In the genomic region with DNA sequence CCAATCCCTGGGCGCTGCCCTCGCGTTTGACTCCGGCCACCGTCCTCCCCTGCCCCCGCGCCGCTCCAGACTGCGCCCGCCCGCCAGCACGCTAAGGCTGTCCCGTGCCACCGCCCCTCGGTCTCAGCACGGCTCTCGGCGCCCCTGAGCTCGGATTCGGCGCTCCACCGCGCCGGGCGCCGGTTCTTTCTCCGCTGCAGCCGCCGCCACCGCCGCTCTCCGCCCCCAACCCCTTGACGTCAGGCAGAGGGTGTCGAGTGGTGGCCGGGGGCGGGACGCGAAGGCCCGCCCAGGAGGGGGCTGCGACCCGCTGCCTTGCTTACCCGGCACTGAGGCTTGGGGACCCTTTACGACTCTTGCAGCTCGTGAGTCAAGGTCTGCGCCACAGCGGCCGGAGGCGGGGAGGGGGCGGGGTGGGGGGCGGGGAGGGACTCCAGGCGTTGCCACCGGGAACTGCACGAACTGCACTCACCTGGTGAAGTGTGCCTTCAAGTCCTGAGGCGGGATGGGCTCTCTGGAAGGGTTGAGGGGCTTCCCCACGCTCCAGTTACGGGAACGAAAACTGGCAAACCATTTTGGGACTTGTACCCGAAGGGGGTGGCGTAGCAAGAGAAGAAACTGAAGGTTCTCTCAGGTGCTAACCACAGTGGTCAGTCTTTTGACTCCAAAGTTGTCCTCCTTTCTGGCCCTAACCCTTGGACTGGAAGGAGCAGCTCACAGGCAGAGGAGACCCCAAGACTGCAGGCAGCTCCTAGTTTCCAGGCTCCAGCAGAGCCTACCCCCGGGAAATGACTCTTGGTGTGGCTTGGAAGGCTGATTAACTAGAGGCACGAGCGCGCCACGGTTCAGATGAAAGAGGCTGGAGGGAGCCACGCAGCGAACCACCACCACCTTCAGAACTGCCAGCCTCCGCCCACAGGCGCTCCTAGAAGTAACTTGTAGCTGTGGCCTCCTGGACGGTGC, we compare ENCODE assay signal across 7 mouse cellular contexts. TPM values are rescaled to one million over a fixed set of nuclear protein-coding genes. Genes with fewer than 3 reads are reported as not detected.
DNase-seq lines count a peak whose midpoint lies in the region; ATAC-seq and TF ChIP-seq lines count a peak whose summit lies in the region.

A gene (minus strand): TSS at position 319 of the 963 bp plus-strand sequence.

- peak within 1 kb of the TSS; percentile 97 for H3K9ac ChIP-seq in midbrain, embryonic 11.5 days (ENCODE audit: low read length)

- TF ChIP-seq CTCF in spleen, adult 2 months (IDR thresholded peaks at IDR 0.05; ENCODE audit: extremely low read depth, insufficient read depth, insufficient read length, insufficient replicate concordance): no peak

- peak; percentile 82 to 84 for DNase-seq in cerebellum, postnatal 25 days
- DNase-seq in gastrocnemius, postnatal 10 days: peak; percentile 75
- DNase-seq in induced T-regulatory cell, adult 2 months (ENCODE audit: low read depth): peak; percentile 82
- peak; percentile 74 to 84 for DNase-seq in left cerebral cortex, postnatal 36 days (ENCODE audit: low spot score in 2 of 2)
- DNase-seq in midbrain, embryonic 11.5 days (ENCODE audit: low spot score, missing footprints): peak; percentile 95
- DNase-seq in spleen, adult 2 months (ENCODE audit: low read depth in 1 of 2, low spot score in 2 of 2): peak in 1 of 2 experiments; percentile 34

- peak; percentile 44 for ATAC-seq in activated CD4-positive, CD25-positive, alpha-beta regulatory T cell, adult 4 months
- peak; percentile 71 for ATAC-seq in midbrain, embryonic 11.5 days (ENCODE audit: low FRiP score)

- no peaks in the 10 kb centered on the region for H3K9me3 ChIP-seq in midbrain, embryonic 11.5 days (ENCODE audit: control insufficient read depth, low read length)

- intact Hi-C loops in left cerebral cortex, postnatal 36 days (cut with DNase I): loop anchor here (5.0 kb wide), 1 partner anchor 49 kb away; no protein-coding TSS in a partner anchor

- WGBS in midbrain, embryonic 11.5 days: under 1% methylated on average over 68 of the region's 69 CpGs
- 3% methylated on average over 69 of the region's 69 CpGs for WGBS in spleen, adult 2 months

- H3K27ac ChIP-seq in midbrain, embryonic 11.5 days (ENCODE audit: low read depth, low read length): peak within 1 kb of the TSS; percentile 95
- H3K27ac ChIP-seq in spleen, adult 2 months (ENCODE audit: insufficient read depth, low read length): peak within 1 kb of the TSS; percentile 78

- no peak for TF ChIP-seq POLR2A in spleen, adult 2 months (IDR thresholded peaks at IDR 0.05; ENCODE audit: low read depth, low read length)

- peaks cover 30% of the 10 kb centered on the region for H3K4me1 ChIP-seq in midbrain, embryonic 11.5 days (ENCODE audit: control insufficient read depth, insufficient read depth, low read length)
- peaks cover 7% of the 10 kb centered on the region for H3K4me1 ChIP-seq in spleen, adult 2 months (ENCODE audit: control insufficient read depth, insufficient read depth, insufficient read length)

- peaks cover 11% of the 10 kb centered on the region for H3K36me3 ChIP-seq in midbrain, embryonic 11.5 days (ENCODE audit: control insufficient read depth, insufficient read depth, low read length)
- H3K36me3 ChIP-seq in spleen, adult 2 months (ENCODE audit: control insufficient read depth, insufficient read depth, low read length): no peaks in the 10 kb centered on the region

- peak within 1 kb of the TSS; percentile 99 for H3K4me2 ChIP-seq in midbrain, embryonic 11.5 days

- H3K27me3 ChIP-seq in midbrain, embryonic 11.5 days (ENCODE audit: control insufficient read depth, insufficient read depth, low read length): no peaks in the 10 kb centered on the region
- H3K27me3 ChIP-seq in spleen, adult 2 months (ENCODE audit: control insufficient read depth, insufficient read depth, low read length): peaks cover 12% of the 10 kb centered on the region

- peak within 1 kb of the TSS; percentile 96 for H3K4me3 ChIP-seq in midbrain, embryonic 11.5 days (ENCODE audit: low read depth, low read length)
- peak within 1 kb of the TSS; percentile 68 for H3K4me3 ChIP-seq in spleen, adult 2 months (ENCODE audit: extremely low read depth, insufficient read depth, insufficient read length)

RNA-seq across cellular contexts. Expression of the gene that starts here (rescaled TPM):
- under 1 TPM in 1 of 2 experiments, not detected in 1; 0.13 TPM for polyA plus RNA-seq in activated CD4-positive, CD25-positive, alpha-beta regulatory T cell, adult 4 months (2017; shearing (Covaris generic))
- 10 to 100 TPM; 16.3 to 22.4 TPM for total RNA-seq in gastrocnemius, postnatal 10 days (2021)
- total RNA-seq in left cerebral cortex, postnatal 36 days (2021): 10 to 100 TPM; 15.8 to 16.4 TPM
- 3.1 and 3.4 TPM in 2 replicates for polyA plus RNA-seq in midbrain, embryonic 11.5 days (2014; fragmentation: Nextera tagmentation; extraction: Ambion mirVana)
- 8.5 and 9.5 TPM in 2 replicates for polyA plus RNA-seq in spleen, adult 2 months (2012; rRNA removed)

Comparison
In these comparisons a context has a peak if more than half of its experiments do, and no peak if none do; other contexts are left out.
1. Peak in ATAC-seq in activated CD4-positive, CD25-positive, alpha-beta regulatory T cell, adult 4 months; RNA of the gene not detected or under 1 TPM.